ENCODE assay signal across 11 mouse cellular contexts in genomic region chr4:43666412-43666811, GRCm38 (mm10). TPM values are rescaled to one million over a fixed set of nuclear protein-coding genes. Genes with fewer than 3 reads are reported as not detected.
DNase-seq lines count a peak whose midpoint lies in the region; ATAC-seq and TF ChIP-seq lines count a peak whose summit lies in the region.
"Had no signal": no experiment of that assay in that cellular context is flagged by ENCODE, and none has a peak within 500 bp of the region (broad histone marks: within the 10 kb centered on the region; RNA-seq: fewer than 3 reads in every experiment).

No protein-coding gene starts in this region.

- no peak for TF ChIP-seq EP300 in ES-Bruce4 (IDR thresholded peaks at IDR 0.05; ENCODE audit: insufficient read depth, low read depth, low read length)

- peak; percentile 43 for DNase-seq in CD4-positive, CD25-positive, alpha-beta regulatory T cell, adult 2 months (ENCODE audit: low read depth, low spot score)
- peak; percentile 29 to 37 for DNase-seq in kidney, postnatal 36 days
- DNase-seq in kidney, adult 18-20 months = no peak
- peak; percentile 49 for DNase-seq in induced T-regulatory cell, adult 2 months (ENCODE audit: low read depth)
- no peak for DNase-seq in frontal cortex, postnatal 36 days (ENCODE audit: low spot score in 2 of 2)
- no peak for DNase-seq in left cerebral cortex, postnatal 10 days (ENCODE audit: extremely low spot score in 1 of 2, low spot score in 2 of 2)
- DNase-seq: layer of hippocampus, postnatal 36 days had no signal

- H3K36me3 ChIP-seq in ES-Bruce4 (ENCODE audit: control insufficient read depth, insufficient read depth, low read length, poor library complexity, severe bottlenecking) = no peaks in the 10 kb centered on the region

- intact Hi-C loops in left cerebral cortex, postnatal 10 days (cut with DNase I) = loop anchor here (2.0 kb wide), 1 partner anchor 36 kb away; the partner anchor contains the start of gene Npr2

- ATAC-seq in CD4-positive, CD25-positive, alpha-beta regulatory T cell, adult 4 months = no peak

- H3K4me1 ChIP-seq in ES-Bruce4 (ENCODE audit: control insufficient read depth, insufficient read depth, low read length) = no peaks in the 10 kb centered on the region

- H3K9ac ChIP-seq in ES-Bruce4 (ENCODE audit: low read depth, poor library complexity, severe bottlenecking) = no peak overlapping the region

- peak; percentile 20 for TF ChIP-seq CTCF in ES-Bruce4 (IDR thresholded peaks at IDR 0.05; ENCODE audit: low read depth, low read length)

- no peak for TF ChIP-seq POLR2A in ES-Bruce4 (IDR thresholded peaks at IDR 0.05; ENCODE audit: insufficient read depth, low read length)

- no peaks in the 10 kb centered on the region for H3K9me3 ChIP-seq in ES-Bruce4 (replicated peaks; ENCODE audit: control insufficient read depth, insufficient read depth, low read length, poor library complexity, severe bottlenecking)

- H3K4me3 ChIP-seq in ES-Bruce4 (ENCODE audit: low read depth, low read length) = no peak overlapping the region

- H3K27ac ChIP-seq in ES-Bruce4 (ENCODE audit: insufficient read depth, low read length) = no peak overlapping the region

- H3K27me3 ChIP-seq in ES-Bruce4 (ENCODE audit: control insufficient read depth, insufficient read depth, low read length, poor library complexity, severe bottlenecking) = no peaks in the 10 kb centered on the region

RNA-seq across cellular contexts. Expression of gene Tmem8b, which starts 2.4 kb away (rescaled TPM):
- 1 to 10 TPM in 1 of 2 experiments, under 1 TPM in 1; 0.77 to 1.8 TPM for polyA plus RNA-seq in CD4-positive, CD25-positive, alpha-beta regulatory T cell, adult 4 months (2017; shearing (Covaris generic))
- polyA plus RNA-seq in ES-Bruce4 (2011; ENCODE audit: insufficient read depth, insufficient read length, low read depth, missing spikeins) = 4.5 and 5.0 TPM in 2 replicates
- total RNA-seq in left cerebral cortex, postnatal 10 days (2021) = 10 to 100 TPM; 57.8 to 60.1 TPM

RNA-seq across cellular contexts. Expression of gene Fam221b, which starts 2.5 kb away (rescaled TPM):
- polyA plus RNA-seq in CD4-positive, CD25-positive, alpha-beta regulatory T cell, adult 4 months (2017; shearing (Covaris generic)) = 1 to 10 TPM; 2.4 to 2.6 TPM
- polyA plus RNA-seq in ES-Bruce4 (2011; ENCODE audit: insufficient read depth, insufficient read length, low read depth, missing spikeins) = 0.19 and 0.55 TPM in 2 replicates
- 1 to 10 TPM; 1.0 to 1.3 TPM for total RNA-seq in left cerebral cortex, postnatal 10 days (2021)

RNA-seq across cellular contexts. Expression of gene Hint2, which starts 10.1 kb away (rescaled TPM):
- polyA plus RNA-seq in CD4-positive, CD25-positive, alpha-beta regulatory T cell, adult 4 months (2017; shearing (Covaris generic)) = 10 to 100 TPM; 38.8 to 43.7 TPM
- polyA plus RNA-seq in ES-Bruce4 (2011; ENCODE audit: insufficient read depth, insufficient read length, low read depth, missing spikeins) = 30.1 and 33.4 TPM in 2 replicates
- total RNA-seq in left cerebral cortex, postnatal 10 days (2021) = 10 to 100 TPM; 25.3 to 30.5 TPM

RNA-seq across cellular contexts. Expression of gene Spag8, which starts 13.0 kb away (rescaled TPM):
- not detected for polyA plus RNA-seq in CD4-positive, CD25-positive, alpha-beta regulatory T cell, adult 4 months (2017; shearing (Covaris generic))
- polyA plus RNA-seq in ES-Bruce4 (2011; ENCODE audit: insufficient read depth, insufficient read length, low read depth, missing spikeins) = 0.50 and 0.97 TPM in 2 replicates
- 1 to 10 TPM; 2.1 to 2.7 TPM for total RNA-seq in left cerebral cortex, postnatal 10 days (2021)
- total RNA-seq: megakaryocyte, adult 5-6 weeks had no signal

RNA-seq across cellular contexts. Expression of gene Olfr70, which starts 34.2 kb away (rescaled TPM):
- polyA plus RNA-seq in CD4-positive, CD25-positive, alpha-beta regulatory T cell, adult 4 months (2017; shearing (Covaris generic)) = not detected
- not detected in 2 replicates for polyA plus RNA-seq in ES-Bruce4 (2011; ENCODE audit: insufficient read depth, insufficient read length, low read depth, missing spikeins)
- total RNA-seq in left cerebral cortex, postnatal 10 days (2021) = not detected
- total RNA-seq: heart, postnatal 10 days; layer of hippocampus, postnatal 36 days; megakaryocyte, adult 5-6 weeks had no signal

Comparison
In these comparisons a context has a peak if more than half of its experiments do, and no peak if none do; other contexts are left out.
1. DNase-seq: peak in CD4-positive, CD25-positive, alpha-beta regulatory T cell, adult 2 months (single experiment), kidney, postnatal 36 days (2 of 2) and induced T-regulatory cell, adult 2 months (single experiment); none in kidney, adult 18-20 months (single experiment), frontal cortex, postnatal 36 days (0 of 2) and left cerebral cortex, postnatal 10 days (0 of 2).